Mouse (Mus musculus): ENCODE results near the gene Get4. TPM values are rescaled to one million over a fixed set of nuclear protein-coding genes. Genes with fewer than 3 reads are reported as not detected.

Gene Get4
- 7.7 TPM for polyA plus RNA-seq (2014; fragmentation: Illumina TruSeq; extraction: RNeasy Lipid Tissue Mini Kit (QIAGEN cat#74804); ENCODE audit: low read depth, low replicate concordance)

GRCm38 (mm10) chr5:139252081-139252909 is at the start of gene Get4:
Gene Get4, plus strand, starts transcription at chr5:139252324.

Other genes with a start within 250 kb of the Get4 start
- gene Prkar1b, start 102.3 kb upstream of the Get4 start, polyA plus RNA-seq (2014; fragmentation: Illumina TruSeq; extraction: RNeasy Lipid Tissue Mini Kit (QIAGEN cat#74804); ENCODE audit: low read depth, low replicate concordance): 2.9 TPM
- gene Dnaaf5, start 102.1 kb upstream of the Get4 start, polyA plus RNA-seq (2014; fragmentation: Illumina TruSeq; extraction: RNeasy Lipid Tissue Mini Kit (QIAGEN cat#74804); ENCODE audit: low read depth, low replicate concordance): 2.7 TPM
- gene Sun1, start 51.7 kb upstream of the Get4 start, polyA plus RNA-seq (2014; fragmentation: Illumina TruSeq; extraction: RNeasy Lipid Tissue Mini Kit (QIAGEN cat#74804); ENCODE audit: low read depth, low replicate concordance): 23.5 TPM
- not detected for gene Adap1, start 73.3 kb downstream of the Get4 start, polyA plus RNA-seq (2014; fragmentation: Illumina TruSeq; extraction: RNeasy Lipid Tissue Mini Kit (QIAGEN cat#74804); ENCODE audit: low read depth, low replicate concordance)
- 11.8 TPM for gene Cox19, start 99.1 kb downstream of the Get4 start, polyA plus RNA-seq (2014; fragmentation: Illumina TruSeq; extraction: RNeasy Lipid Tissue Mini Kit (QIAGEN cat#74804); ENCODE audit: low read depth, low replicate concordance)
- not detected for gene Cyp2w1, start 100.3 kb downstream of the Get4 start, polyA plus RNA-seq (2014; fragmentation: Illumina TruSeq; extraction: RNeasy Lipid Tissue Mini Kit (QIAGEN cat#74804); ENCODE audit: low read depth, low replicate concordance)
- 1.0 TPM for gene Gpr146, start 125.4 kb downstream of the Get4 start, polyA plus RNA-seq (2014; fragmentation: Illumina TruSeq; extraction: RNeasy Lipid Tissue Mini Kit (QIAGEN cat#74804); ENCODE audit: low read depth, low replicate concordance)
- not detected for gene C130050O18Rik, start 153.0 kb downstream of the Get4 start, polyA plus RNA-seq (2014; fragmentation: Illumina TruSeq; extraction: RNeasy Lipid Tissue Mini Kit (QIAGEN cat#74804); ENCODE audit: low read depth, low replicate concordance)
- not detected for gene Gper1, start 170.8 kb downstream of the Get4 start, polyA plus RNA-seq (2014; fragmentation: Illumina TruSeq; extraction: RNeasy Lipid Tissue Mini Kit (QIAGEN cat#74804); ENCODE audit: low read depth, low replicate concordance)
- 0.76 TPM for gene 3110082I17Rik, start 208.2 kb downstream of the Get4 start, polyA plus RNA-seq (2014; fragmentation: Illumina TruSeq; extraction: RNeasy Lipid Tissue Mini Kit (QIAGEN cat#74804); ENCODE audit: low read depth, low replicate concordance)
- gene Zfand2a, start 232.2 kb downstream of the Get4 start, polyA plus RNA-seq (2014; fragmentation: Illumina TruSeq; extraction: RNeasy Lipid Tissue Mini Kit (QIAGEN cat#74804); ENCODE audit: low read depth, low replicate concordance): 12.1 TPM

Measured in sigmoid colon, adult 10 weeks (tissue).